Mouse (Mus musculus) forebrain, embryonic 14.5 days (tissue): ENCODE measurements around the gene Itpa. TPM values are rescaled to one million over a fixed set of nuclear protein-coding genes. Genes with fewer than 3 reads are reported as not detected.
"Not testable (repeated sequence)": the region's sequence is repeated elsewhere in the genome, so short reads cannot be mapped to it uniquely, and the experiment has no call there.

Experiments
- ATAC-seq: fragments of 200-750 bp; cut with Nextera tagmentation; 2 replicates; pipeline ENCODE4 v1.8.0; 2017; ENCODE audit warnings: mild to moderate bottlenecking, moderate library complexity
- DNase-seq: peaks from one replicate; pipeline ENCODE4 v3.0.0-alpha.2; 2015; ENCODE audit warnings: low spot score
- H3K27ac ChIP-seq: fragments of 300-500 bp; sonication (generic); 2 replicates; pipeline ENCODE4 v1.5.1; 2014; ENCODE audit warnings: low read depth, mild to moderate bottlenecking, control low read depth, low read length, moderate library complexity
- H3K27me3 ChIP-seq: fragments of 300-500 bp; sonication (generic); replicated peaks from 2 replicates; pipeline ENCODE4 v1.6.1; 2014; ENCODE audit warnings: low read length, control low read depth, mixed read lengths; ENCODE audit not compliant: control insufficient read depth, insufficient read depth
- H3K36me3 ChIP-seq: fragments of 300-500 bp; sonication (generic); 2 replicates; pipeline ENCODE4 v1.6.1; 2014; ENCODE audit warnings: low read length, control low read depth; ENCODE audit not compliant: control insufficient read depth, insufficient read depth
- H3K4me1 ChIP-seq: fragments of 300-500 bp; sonication (generic); 2 replicates; pipeline ENCODE4 v1.6.1; 2014; ENCODE audit warnings: antibody characterized with exemption, low read length, control low read depth; ENCODE audit not compliant: control insufficient read depth, insufficient read depth
- H3K4me2 ChIP-seq: fragments of 300-500 bp; sonication (generic); 2 replicates; pipeline ENCODE4 v1.6.1; 2014; ENCODE audit warnings: mild to moderate bottlenecking, control low read depth, low read length
- H3K4me3 ChIP-seq: fragments of 300-500 bp; sonication (generic); 2 replicates; pipeline ENCODE4 v1.5.1; 2014; ENCODE audit warnings: low read depth, low read length, control low read depth
- H3K9ac ChIP-seq: fragments of 300-500 bp; sonication (generic); 2 replicates; pipeline ENCODE4 v1.6.1; 2014; ENCODE audit warnings: mild to moderate bottlenecking, low read length, control low read depth, moderate library complexity
- H3K9me3 ChIP-seq: fragments of 300-500 bp; sonication (generic); replicated peaks from 2 replicates; pipeline ENCODE4 v1.6.1; 2016; ENCODE audit warnings: low read length, control low read depth, mixed read lengths; ENCODE audit not compliant: control insufficient read depth
- WGBS: fragments of 180-500 bp; shearing (Covaris S2); extraction: QIAGEN DNeasy Blood & Tissue Kit; methylation state at CpG from one replicate; pipeline ENCODE4 v1.1.7; 2014; 5-methylcytosine and 5-hydroxymethylcytosine counted together
- polyA plus RNA-seq: library from polyadenylated mRNA; unstranded; fragments of >200 nt; fragmentation: Nextera tagmentation; extraction: Ambion mirVana; gene quantifications from 2 replicates; pipeline ENCODE4 v1.2.1, GENCODE M21; 2014

The Itpa gene
- polyA plus RNA-seq, 1 experiment from 2014 or later, result 125 TPM

DNA sequence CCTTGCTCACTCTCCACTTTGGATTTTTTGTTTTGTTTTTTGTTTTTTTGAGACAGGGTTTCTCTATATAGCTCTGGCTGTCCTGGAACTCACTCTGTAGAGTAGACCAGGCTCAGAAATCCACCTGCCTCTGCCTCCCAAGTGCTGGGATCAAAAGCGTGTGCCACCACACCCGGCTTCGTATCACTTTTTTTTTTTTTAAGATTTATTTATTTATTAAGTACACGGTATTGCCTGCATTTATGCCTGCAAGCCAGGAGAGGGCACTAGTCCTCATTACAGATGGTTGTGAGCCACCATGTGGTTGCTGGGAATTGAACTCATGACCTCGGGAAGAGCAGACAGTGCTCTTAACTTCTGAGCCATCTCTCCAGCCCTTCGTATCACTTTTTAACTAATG, 18.4 kb upstream of the Itpa start:
- H3K36me3 ChIP-seq, result peaks cover 19% of the 10 kb centered on the region
- H3K4me2 ChIP-seq, result not testable (repeated sequence)

DNA sequence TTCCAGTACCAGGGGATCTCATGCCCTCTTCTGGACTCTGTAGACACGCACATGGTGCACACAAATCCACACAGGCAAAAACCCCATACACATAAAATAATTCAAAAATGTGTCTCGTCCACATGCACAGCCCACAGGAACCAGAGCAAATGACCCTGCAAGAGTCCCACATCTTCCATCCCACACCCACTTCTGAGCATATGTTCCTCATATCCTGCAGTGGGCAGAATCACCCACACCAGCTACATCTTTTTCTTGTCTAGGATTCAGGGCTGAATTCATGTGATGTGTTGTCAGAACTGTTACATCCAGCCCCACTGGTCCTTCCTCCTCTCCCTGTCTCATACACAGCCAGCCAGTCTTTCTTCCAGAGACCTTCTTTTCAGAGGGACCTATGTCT, 14.1 kb upstream of the Itpa start:
- Histone ChIP-seq H3K9ac (no peak overlapping the region), H3K36me3 (peaks cover 61% of the 10 kb centered on the region), H3K27ac (no peak overlapping the region), H3K4me1 (no peaks in the 10 kb centered on the region), H3K9me3 (no peaks in the 10 kb centered on the region), H3K4me2 (no peak overlapping the region), H3K27me3 (no peaks in the 10 kb centered on the region), H3K4me3 (no peak overlapping the region)
- WGBS, result 90% methylated on average over 2 of the region's 2 CpGs
- ATAC-seq (no peak), DNase-seq (no peak)

More for the DNA sequence above, 18.4 kb upstream of the Itpa start:
- 85% methylated on average over 6 of the region's 6 CpGs for WGBS
- H3K4me3 ChIP-seq, DNase-seq, H3K27ac ChIP-seq, H3K9ac ChIP-seq, H3K4me1 ChIP-seq, H3K27me3 ChIP-seq, ATAC-seq, H3K9me3 ChIP-seq: not testable (repeated sequence)

DNA sequence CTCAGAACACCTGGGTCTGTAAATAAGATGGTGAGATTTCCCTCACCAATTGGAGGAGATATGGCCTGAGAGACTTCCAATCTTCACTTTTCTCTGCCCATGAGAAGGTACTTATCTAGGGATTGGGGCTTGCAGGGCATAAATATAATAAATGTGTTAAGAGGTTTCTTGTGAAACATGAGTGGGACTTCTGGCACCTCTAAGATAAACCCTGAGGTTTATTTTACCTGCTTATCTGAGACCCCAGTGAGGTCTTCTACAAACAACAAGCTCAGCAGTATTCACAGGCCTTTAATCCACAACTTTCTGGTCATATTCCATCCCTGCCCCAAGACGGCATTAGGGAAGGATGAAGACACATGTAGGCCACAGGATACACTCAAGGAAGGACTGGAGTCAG, 13.7 kb upstream of the Itpa start:
- Histone ChIP-seq H3K4me3 (no peak overlapping the region), H3K4me2 (no peak overlapping the region), H3K27me3 (no peaks in the 10 kb centered on the region), H3K27ac (no peak overlapping the region), H3K9ac (no peak overlapping the region), H3K36me3 (peaks cover 66% of the 10 kb centered on the region), H3K4me1 (no peaks in the 10 kb centered on the region), H3K9me3 (no peaks in the 10 kb centered on the region)
- DNase-seq, result no peak
- ATAC-seq, result no peak
- 75% methylated on average over 1 of the region's 1 CpGs for WGBS

DNA sequence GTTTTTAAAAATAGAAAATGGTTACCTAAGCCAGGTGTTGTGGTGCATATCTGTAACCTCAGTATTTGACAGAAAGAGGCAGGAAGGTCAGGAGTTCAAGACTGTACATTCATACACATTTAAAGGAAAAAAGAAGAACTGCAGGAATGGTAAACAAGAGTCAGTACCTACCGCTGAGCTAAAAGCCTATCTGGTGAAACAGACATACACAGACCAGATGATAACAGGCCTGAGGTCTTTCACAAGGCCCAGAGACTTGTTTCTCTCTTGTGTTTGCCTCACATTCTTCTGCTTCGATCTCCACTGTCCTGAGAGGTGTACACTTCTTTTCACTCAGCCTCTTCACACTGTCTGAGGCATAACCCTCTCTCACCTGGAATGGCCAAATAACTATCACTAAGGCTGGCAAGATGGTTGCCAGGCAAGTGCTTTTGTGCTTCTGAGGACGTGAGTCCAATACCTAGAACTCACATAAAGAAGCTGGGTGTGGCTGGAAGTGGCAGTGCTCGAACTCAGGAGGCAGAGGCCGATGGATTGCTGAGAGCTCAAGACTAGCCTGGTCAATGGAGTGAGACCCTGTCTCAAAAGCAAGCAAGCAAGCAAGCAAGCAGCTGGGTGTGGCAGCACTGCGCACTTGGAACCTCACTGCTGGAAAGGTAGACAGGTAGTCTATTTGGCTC, 11.6 kb upstream of the Itpa start:
- H3K36me3 ChIP-seq, result peaks cover 80% of the 10 kb centered on the region
- no peaks in the 10 kb centered on the region for H3K27me3 ChIP-seq
- ATAC-seq (no peak), DNase-seq (no peak)
- 92% methylated on average over 6 of the region's 6 CpGs for WGBS
- H3K4me2 ChIP-seq, result no peak overlapping the region
- H3K9me3 ChIP-seq, result no peaks in the 10 kb centered on the region
- no peaks in the 10 kb centered on the region for H3K4me1 ChIP-seq
- H3K4me3 ChIP-seq, result no peak overlapping the region
- H3K9ac ChIP-seq, result no peak overlapping the region
- H3K27ac ChIP-seq, result no peak overlapping the region

DNA sequence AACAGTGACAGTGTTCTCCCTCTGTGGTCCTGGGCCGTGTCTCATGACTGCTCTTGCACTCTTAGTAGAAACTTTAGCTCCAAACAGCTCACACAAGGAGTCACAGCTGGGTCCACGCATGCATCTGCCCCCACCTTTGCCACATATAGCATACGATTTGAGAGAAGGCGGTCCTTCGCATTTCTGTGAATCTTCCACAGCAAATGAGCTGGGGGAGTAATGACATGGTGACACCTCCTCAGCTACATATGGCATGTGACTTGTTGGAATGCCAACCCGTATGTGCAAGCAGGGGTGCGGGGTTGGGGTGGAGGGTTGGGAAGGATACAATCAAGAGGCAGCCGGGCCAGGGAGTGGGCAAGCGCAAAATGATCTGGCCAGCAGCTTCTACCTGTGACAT, 10.9 kb upstream of the Itpa start:
- no peaks in the 10 kb centered on the region for H3K4me1 ChIP-seq
- H3K4me3 ChIP-seq, result no peak overlapping the region
- H3K4me2 ChIP-seq, result no peak overlapping the region
- peaks cover 86% of the 10 kb centered on the region for H3K36me3 ChIP-seq
- 96% methylated on average over 9 of the region's 9 CpGs for WGBS
- DNase-seq (no peak), ATAC-seq (no peak)
- H3K27ac ChIP-seq, result no peak overlapping the region
- no peaks in the 10 kb centered on the region for H3K9me3 ChIP-seq
- H3K9ac ChIP-seq, result no peak overlapping the region
- H3K27me3 ChIP-seq, result no peaks in the 10 kb centered on the region

DNA sequence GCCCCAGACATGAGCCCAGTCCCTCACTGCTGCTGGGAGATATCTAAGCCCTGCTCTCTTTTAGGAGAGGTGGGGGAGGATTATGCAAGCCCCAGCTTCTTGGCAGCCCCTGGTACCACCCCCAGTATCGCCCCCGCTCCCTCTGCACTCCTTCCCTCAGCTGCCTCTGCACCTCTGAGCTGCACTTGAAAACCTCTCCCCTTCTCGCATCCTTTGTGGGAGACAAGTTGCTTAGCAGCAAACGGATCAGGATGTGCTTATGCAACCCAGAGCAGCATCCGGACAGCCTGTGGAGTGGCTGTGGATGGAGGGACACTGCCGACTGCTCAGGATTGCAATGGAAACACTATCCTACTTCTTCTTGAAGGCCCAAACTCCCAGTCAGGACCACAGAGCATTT, 9.9 kb upstream of the Itpa start:
- H3K9me3 ChIP-seq, result no peaks in the 10 kb centered on the region
- 88% methylated on average over 6 of the region's 6 CpGs for whole genome bisulfite sequencing
- no peak overlapping the region for H3K4me3 ChIP-seq
- DNase-seq (no peak), ATAC-seq (no peak)
- H3K9ac ChIP-seq, result no peak overlapping the region
- H3K4me2 ChIP-seq, result no peak overlapping the region
- no peaks in the 10 kb centered on the region for H3K27me3 ChIP-seq
- peaks cover 89% of the 10 kb centered on the region for H3K36me3 ChIP-seq
- no peaks in the 10 kb centered on the region; the same call in 1 of the 2 replicates for H3K4me1 ChIP-seq
- no peak overlapping the region for H3K27ac ChIP-seq

DNA sequence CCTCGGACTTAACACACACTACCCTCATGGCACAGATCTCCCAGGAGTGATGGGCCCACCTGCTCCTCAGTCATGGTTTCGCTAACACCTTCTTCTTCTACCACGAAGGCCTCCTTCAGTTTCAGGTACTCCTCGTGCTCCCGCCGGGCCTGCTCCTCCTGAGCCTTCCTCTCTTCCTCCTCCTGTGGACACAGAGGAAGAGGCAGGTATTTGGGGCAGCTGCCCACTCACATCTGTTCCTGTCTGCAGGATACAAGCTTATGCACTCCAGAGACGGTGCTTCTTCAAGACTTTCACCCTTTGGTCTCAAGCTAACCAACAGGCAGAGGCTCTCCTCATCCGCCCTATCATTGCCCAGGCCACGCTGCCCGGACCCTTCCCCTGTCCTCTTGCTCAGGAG, 8.9 kb upstream of the Itpa start:
- Histone ChIP-seq H3K27me3 (no peaks in the 10 kb centered on the region), H3K36me3 (peaks cover 84% of the 10 kb centered on the region)

DNA sequence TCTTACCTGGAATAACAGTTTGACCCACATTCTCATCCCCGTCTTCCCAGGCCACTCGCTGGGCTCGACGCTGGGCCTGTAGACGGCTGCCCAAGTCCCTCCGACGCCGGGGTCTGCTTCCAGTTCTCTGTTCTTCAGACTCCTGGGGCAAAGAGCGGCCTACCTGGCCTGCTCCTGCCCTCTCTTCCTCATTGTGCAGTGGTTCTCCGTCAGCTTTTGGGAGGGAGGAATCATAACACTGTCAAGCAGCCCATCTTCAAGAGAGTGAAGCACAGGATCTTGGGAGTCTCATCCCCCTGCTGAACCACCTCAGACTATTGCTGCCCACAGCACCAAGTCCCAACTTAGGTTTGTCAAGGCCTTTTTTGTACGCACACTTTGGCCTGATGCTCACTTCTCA, 4.1 kb upstream of the Itpa start:
- H3K27me3 ChIP-seq, result no peaks in the 10 kb centered on the region
- peak overlapping the region; percentile 75 for H3K9ac ChIP-seq
- H3K4me1 ChIP-seq, result peaks cover 13% of the 10 kb centered on the region
- no peak for DNase-seq
- H3K4me3 ChIP-seq, result peak overlapping the region; percentile 47
- 93% methylated on average over 11 of the region's 11 CpGs for WGBS
- peaks cover 36% of the 10 kb centered on the region for H3K36me3 ChIP-seq
- H3K27ac ChIP-seq, result peak overlapping the region; percentile 97
- no peaks in the 10 kb centered on the region for H3K9me3 ChIP-seq
- peak overlapping the region; percentile 61 for H3K4me2 ChIP-seq
- ATAC-seq, result no peak

More for the DNA sequence above, 8.9 kb upstream of the Itpa start:
- Histone ChIP-seq H3K9ac (no peak overlapping the region), H3K4me2 (no peak overlapping the region), H3K27ac (no peak overlapping the region), H3K9me3 (no peaks in the 10 kb centered on the region), H3K4me3 (no peak overlapping the region), H3K4me1 (peaks cover 9% of the 10 kb centered on the region)
- WGBS, result 97% methylated on average over 10 of the region's 10 CpGs
- ATAC-seq, result no peak
- no peak for DNase-seq

DNA sequence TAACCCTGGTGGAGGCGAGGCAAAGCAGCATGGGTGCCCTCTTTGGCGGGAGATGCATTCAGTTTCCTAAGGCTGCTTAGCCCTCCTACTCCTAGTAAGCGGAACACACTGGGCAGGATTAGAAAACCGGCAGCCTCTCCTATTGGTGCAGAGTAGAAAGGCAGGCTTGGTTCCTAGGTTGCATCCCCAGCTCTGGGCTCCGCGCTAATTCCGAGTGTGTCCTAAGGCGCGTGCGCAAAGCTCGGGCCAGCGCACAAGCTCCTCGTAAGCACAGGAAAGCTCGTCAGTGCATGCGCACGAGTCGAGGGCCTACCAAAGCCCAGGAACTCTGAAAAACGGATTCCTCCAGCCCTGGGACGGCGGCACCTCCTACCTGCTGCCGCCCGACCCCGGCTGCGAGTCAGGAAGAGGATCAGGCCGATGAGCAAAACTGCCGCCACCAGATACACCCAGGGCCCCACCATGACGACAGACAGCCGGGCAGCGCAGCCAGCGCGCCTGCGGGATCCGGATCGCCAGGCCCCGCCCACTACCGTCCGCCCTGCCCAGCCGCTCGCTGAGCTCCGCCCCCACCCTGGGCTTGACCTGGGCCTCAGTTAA, 3.2 kb upstream of the Itpa start, which contains the start of gene Ddrgk1:
TSS of gene Ddrgk1 (minus strand) at position 558 of the 600 bp plus-strand sequence.
- H3K9me3 ChIP-seq, result no peaks in the 10 kb centered on the region
- H3K36me3 ChIP-seq, result peaks cover 27% of the 10 kb centered on the region
- no peaks in the 10 kb centered on the region for H3K27me3 ChIP-seq
- 0% methylated on average over 40 of the region's 40 CpGs for WGBS
- peaks cover 16% of the 10 kb centered on the region for H3K4me1 ChIP-seq
- H3K4me2 ChIP-seq, result peak within 1 kb of the TSS; percentile 61
- DNase-seq, result peak; percentile 98
- peak within 1 kb of the TSS; percentile 75 for H3K9ac ChIP-seq
- peak within 1 kb of the TSS; percentile 47 for H3K4me3 ChIP-seq
- peak within 1 kb of the TSS; percentile 97 for H3K27ac ChIP-seq
- peak; percentile 97 for ATAC-seq
